Mouse (Mus musculus): ENCODE results near the gene Tmem260. TPM values are rescaled to one million over a fixed set of nuclear protein-coding genes. Genes with fewer than 3 reads are reported as not detected.

The Tmem260 gene
- total and polyA plus RNA-seq, 3 experiments, result 4.6 to 9.0 (median 5.2) TPM

DNA sequence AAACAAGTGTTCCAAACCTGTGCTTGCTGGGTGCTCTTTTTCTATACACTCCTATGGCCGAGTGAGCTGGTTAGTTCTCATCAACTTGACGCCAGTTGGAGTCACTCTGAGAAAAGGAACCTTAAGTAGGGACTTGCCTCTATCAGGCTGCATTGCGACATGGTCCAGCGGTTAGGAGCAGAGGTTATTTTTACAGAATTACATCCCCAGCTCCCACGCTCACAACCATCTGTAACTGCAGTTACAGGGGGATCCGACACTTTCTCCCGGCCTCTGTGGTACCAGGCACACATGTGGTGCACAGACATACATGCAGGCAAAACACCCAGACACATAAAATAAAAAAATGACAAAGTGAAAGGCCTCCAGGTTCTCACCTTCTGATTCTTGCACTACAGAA is 120.7 kb downstream of the Tmem260 start:
- Histone ChIP-seq H3K4me2 (ENCODE audit: insufficient read depth, low read depth, poor library complexity, severe bottlenecking) (no peak overlapping the region), H3K79me2 (replicated peaks; ENCODE audit: control insufficient read depth, extremely low read depth, insufficient read depth, poor library complexity, severe bottlenecking) (no peaks in the 10 kb centered on the region), H3K4me3 (replicated peaks in 1 of 3; ENCODE audit: low read depth in 2 of 3, low read length in 2 of 3, poor library complexity in 1 of 3) (no peak overlapping the region), H3K4me1 (ENCODE audit: control insufficient read depth in 1 of 2, insufficient read depth in 2 of 2) (peaks cover 0 to 9% of the 10 kb centered on the region in 2 experiments; a peak in 1 of 4 replicates), H3K36me3 (replicated peaks in 1 of 2; ENCODE audit: control insufficient read depth in 1 of 2, insufficient read depth in 1 of 2, low read length in 1 of 2) (no peaks in the 10 kb centered on the region), H3K27ac (ENCODE audit: insufficient read depth, low read depth) (no peak overlapping the region), H3K9ac (ENCODE audit: insufficient read depth, low read depth) (no peak overlapping the region), H3K27me3 (replicated peaks) (no peaks in the 10 kb centered on the region), H3K9me3 (replicated peaks; ENCODE audit: low read length) (no peaks in the 10 kb centered on the region)
- TF ChIP-seq BHLHE40 (IDR thresholded peaks at IDR 0.05; ENCODE audit: low read depth, low read length) (no peak), ETS1 (conservative IDR thresholded peaks at IDR 0.05; ENCODE audit: low read depth, low read length) (no peak), NRF1 (IDR thresholded peaks at IDR 0.05; ENCODE audit: low read depth, low read length) (no peak), MAX (IDR thresholded peaks at IDR 0.05; ENCODE audit: low read length) (no peak), RAD21 (IDR thresholded peaks at IDR 0.05; ENCODE audit: low read depth, low read length) (no peak), E2F4 (IDR thresholded peaks at IDR 0.05; ENCODE audit: insufficient replicate concordance, low read depth, low read length) (no peak), MYC (IDR thresholded peaks at IDR 0.05; ENCODE audit: low read depth, low read length) (no peak), CTCF (conservative IDR thresholded peaks at IDR 0.05 in 1 of 2, IDR thresholded peaks at IDR 0.05 in 1 of 2; ENCODE audit: low read depth in 2 of 2, low read length in 2 of 2) (no peak), POLR2AphosphoS2 (IDR thresholded peaks at IDR 0.05; ENCODE audit: low read depth, low read length) (no peak), JUN (IDR thresholded peaks at IDR 0.05; ENCODE audit: insufficient read depth, low read depth, low read length) (no peak), KAT2A (IDR thresholded peaks at IDR 0.05; ENCODE audit: insufficient replicate concordance, low read length) (no peak), ZNF384 (IDR thresholded peaks at IDR 0.05; ENCODE audit: low read depth, low read length) (no peak), TBP (conservative IDR thresholded peaks at IDR 0.05; ENCODE audit: low read depth, low read length) (no peak), GABPA (IDR thresholded peaks at IDR 0.05; ENCODE audit: insufficient replicate concordance, low read depth, low read length) (no peak), HCFC1 (IDR thresholded peaks at IDR 0.05; ENCODE audit: low read depth, low read length) (no peak), ZC3H11A (IDR thresholded peaks at IDR 0.05; ENCODE audit: low read depth, low read length) (no peak), IRF4 (IDR thresholded peaks at IDR 0.05; ENCODE audit: low read depth, low read length) (no peak), ZKSCAN1 (IDR thresholded peaks at IDR 0.05; ENCODE audit: borderline replicate concordance, low read depth, low read length) (no peak)
- in situ Hi-C loops (cut with MboI; ENCODE audit: low pct_ligation_motif_present, low pct_unique_long_range_greater_than_20kb, low sequenced_read_pairs), result loop anchor here (25.0 kb wide), 1 partner anchor 421 kb away; no protein-coding TSS in a partner anchor
- dilution Hi-C loops (cut with MboI; ENCODE audit: extremely low pct_ligation_motif_present, extremely low pct_unique_long_range_greater_than_20kb, low sequenced_read_pairs), result no loop called here
- DNase-seq (ENCODE audit: extremely low read depth), result no peak

Other genes with a start within 250 kb of the Tmem260 start
- not detected in 2 replicates for gene Otx2, start 227.7 kb downstream of the Tmem260 start, total RNA-seq (2012; rRNA removed)
- gene Otx2, start 227.7 kb downstream of the Tmem260 start, total RNA-seq (2014; rRNA removed), result not detected in 2 replicates
- not detected in 2 replicates for gene Otx2, start 227.7 kb downstream of the Tmem260 start, polyA plus RNA-seq (2012; ENCODE audit: insufficient read length, low read depth)

All from CH12.LX (cell line).